Mouse (Mus musculus) neural tube, embryonic 11.5 days (tissue): ENCODE data around the gene Pinlyp. TPM values are rescaled to one million over a fixed set of nuclear protein-coding genes. Genes with fewer than 3 reads are reported as not detected.

Source experiments
- ATAC-seq: fragments of 200-750 bp; cut with Nextera tagmentation; 2 replicates; pipeline ENCODE4 v1.8.0; 2017; ENCODE audit warnings: moderate number of reproducible peaks, mild to moderate bottlenecking, moderate TSS enrichment, moderate library complexity; ENCODE audit not compliant: insufficient read depth, low FRiP score, low TSS enrichment
- DNase-seq: peaks from one replicate; pipeline ENCODE4 v3.0.0-alpha.2; 2015; ENCODE audit warnings: low spot score
- H3K27ac ChIP-seq: fragments of 300-500 bp; sonication (generic); 2 replicates; pipeline ENCODE4 v1.5.1; 2014; ENCODE audit warnings: low read depth, mild to moderate bottlenecking, low read length
- H3K27me3 ChIP-seq: fragments of 300-500 bp; sonication (generic); 2 replicates; pipeline ENCODE4 v1.6.1; 2014; ENCODE audit warnings: mild to moderate bottlenecking, low read length, mixed read lengths; ENCODE audit not compliant: control insufficient read depth, insufficient read depth
- H3K36me3 ChIP-seq: fragments of 300-500 bp; sonication (generic); 2 replicates; pipeline ENCODE4 v1.6.1; 2014; ENCODE audit warnings: mild to moderate bottlenecking, low read length, moderate library complexity, mixed read lengths; ENCODE audit not compliant: control insufficient read depth, insufficient read depth
- H3K4me1 ChIP-seq: fragments of 300-500 bp; sonication (generic); 2 replicates; pipeline ENCODE4 v1.6.1; 2014; ENCODE audit warnings: low read length, mixed read lengths; ENCODE audit not compliant: control insufficient read depth, insufficient read depth
- H3K4me2 ChIP-seq: fragments of 300-500 bp; sonication (generic); 2 replicates; pipeline ENCODE4 v1.6.1; 2014; ENCODE audit warnings: low read depth, mild to moderate bottlenecking, moderate library complexity
- H3K4me3 ChIP-seq: fragments of 300-500 bp; sonication (generic); 2 replicates; pipeline ENCODE4 v1.5.1; 2014; ENCODE audit warnings: low read depth, low read length
- H3K9ac ChIP-seq: fragments of 300-500 bp; sonication (generic); 2 replicates; pipeline ENCODE4 v1.6.1; 2014; ENCODE audit warnings: mild to moderate bottlenecking, low read length
- H3K9me3 ChIP-seq: fragments of 300-500 bp; sonication (generic); 2 replicates; pipeline ENCODE4 v1.6.1; 2016; ENCODE audit warnings: low read length; ENCODE audit not compliant: control insufficient read depth
- WGBS: fragments of 180-500 bp; shearing (Covaris S2); extraction: QIAGEN DNeasy Blood & Tissue Kit; methylation state at CpG from one replicate; pipeline ENCODE4 v1.1.7; 2014; 5-methylcytosine and 5-hydroxymethylcytosine counted together
- polyA plus RNA-seq: library from polyadenylated mRNA; unstranded; fragments of >200 nt; fragmentation: Nextera tagmentation; extraction: Ambion mirVana; gene quantifications from 2 replicates; pipeline ENCODE4 v1.2.1, GENCODE M21; 2014

Gene Pinlyp
- polyA plus RNA-seq, 1 experiment from 2014 or later = not detected

- peaks cover 11% of the 10 kb centered on the region for H3K36me3 ChIP-seq
- no peaks in the 10 kb centered on the region for H3K27me3 ChIP-seq
- DNase-seq = no peak
- no peak overlapping the region for H3K9ac ChIP-seq
- H3K27ac ChIP-seq = no peak overlapping the region
- WGBS = 84% methylated on average over 4 of the region's 4 CpGs
- no peak overlapping the region for H3K4me2 ChIP-seq
- no peaks in the 10 kb centered on the region for H3K9me3 ChIP-seq
- ATAC-seq = no peak
- no peak overlapping the region for H3K4me3 ChIP-seq
- no peaks in the 10 kb centered on the region for H3K4me1 ChIP-seq
These were observed 22.6 kb upstream of the Pinlyp start for GRCm38 (mm10) chr7:24568512-24568911.

DNA sequence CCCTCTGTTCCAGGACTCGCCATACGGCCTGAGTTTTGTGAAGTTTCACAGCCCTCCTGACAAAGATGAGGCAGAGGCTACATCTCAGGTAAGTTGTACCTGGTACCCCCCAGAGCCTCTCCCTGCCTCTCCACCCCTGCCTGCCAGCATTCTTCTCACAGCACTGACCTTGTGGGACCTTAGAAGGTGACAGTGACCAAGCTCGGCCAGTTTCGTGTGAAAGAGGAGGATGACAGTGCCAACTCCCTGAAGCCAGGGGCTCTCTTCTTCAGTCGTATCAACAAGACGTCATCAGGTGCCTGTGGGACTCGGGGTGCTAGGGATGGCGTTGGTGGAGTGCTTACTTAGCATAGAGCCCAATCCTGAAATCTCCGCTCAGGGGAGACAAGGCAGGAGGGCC is 20.3 kb upstream of the Pinlyp start:
- H3K9ac ChIP-seq = no peak overlapping the region
- no peak overlapping the region for H3K4me3 ChIP-seq

GRCm38 (mm10) chr7:24565627-24566026 is 19.7 kb upstream of the Pinlyp start:
- no peak overlapping the region for H3K27ac ChIP-seq
- H3K4me1 ChIP-seq = no peaks in the 10 kb centered on the region
- no peaks in the 10 kb centered on the region for H3K9me3 ChIP-seq
- H3K27me3 ChIP-seq = no peaks in the 10 kb centered on the region
- ATAC-seq (no peak), DNase-seq (no peak)
- H3K4me3 ChIP-seq = no peak overlapping the region
- WGBS = 97% methylated on average over 11 of the region's 11 CpGs
- peaks cover 14% of the 10 kb centered on the region for H3K36me3 ChIP-seq
- no peak overlapping the region for H3K9ac ChIP-seq
- no peak overlapping the region for H3K4me2 ChIP-seq

More for the DNA sequence above, 20.3 kb upstream of the Pinlyp start:
- H3K9me3 ChIP-seq = no peaks in the 10 kb centered on the region
- ATAC-seq = no peak
- no peak for DNase-seq
- 95% methylated on average over 9 of the region's 9 CpGs for WGBS
- no peak overlapping the region for H3K4me2 ChIP-seq
- H3K36me3 ChIP-seq = peaks cover 14% of the 10 kb centered on the region
- no peak overlapping the region for H3K27ac ChIP-seq
- H3K27me3 ChIP-seq = no peaks in the 10 kb centered on the region
- H3K4me1 ChIP-seq = no peaks in the 10 kb centered on the region

GRCm38 (mm10) chr7:24564607-24565265 is 18.8 kb upstream of the Pinlyp start:
- ATAC-seq (peak; percentile 58; the same call in 1 of the 2 replicates), DNase-seq (peak; percentile 82)
- Histone ChIP-seq H3K27me3 (no peaks in the 10 kb centered on the region), H3K36me3 (peaks cover 11% of the 10 kb centered on the region), H3K4me1 (no peaks in the 10 kb centered on the region), H3K9ac (no peak overlapping the region), H3K9me3 (no peaks in the 10 kb centered on the region), H3K4me3 (no peak overlapping the region), H3K27ac (no peak overlapping the region), H3K4me2 (no peak overlapping the region)
- WGBS = 60% methylated on average over 6 of the region's 6 CpGs

DNA sequence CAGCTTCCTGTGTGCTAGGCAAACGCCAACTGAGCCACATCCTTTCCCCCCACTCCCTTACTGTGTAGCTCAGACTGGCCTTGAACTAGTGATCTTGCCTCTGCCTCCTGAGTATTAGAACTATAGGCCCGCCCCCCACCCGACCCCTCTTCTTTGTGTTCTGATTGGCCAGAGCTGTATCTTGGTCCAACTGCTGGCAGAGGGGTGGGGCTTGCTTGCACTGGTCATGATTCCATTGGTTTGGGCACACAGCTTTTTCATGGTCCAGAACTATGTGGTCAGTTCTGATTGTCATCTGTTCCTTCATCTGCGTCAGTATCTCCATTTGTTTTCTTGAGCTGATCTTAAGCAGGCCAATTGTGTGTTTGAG is 17.9 kb upstream of the Pinlyp start:
- no peaks in the 10 kb centered on the region for H3K27me3 ChIP-seq
- H3K36me3 ChIP-seq = peaks cover 11% of the 10 kb centered on the region
- no peak overlapping the region for H3K4me3 ChIP-seq
- DNase-seq = no peak
- no peaks in the 10 kb centered on the region for H3K9me3 ChIP-seq
- H3K9ac ChIP-seq = no peak overlapping the region
- no peak for ATAC-seq
- 86% methylated on average over 4 of the region's 4 CpGs for WGBS
- H3K27ac ChIP-seq = no peak overlapping the region
- H3K4me1 ChIP-seq = no peaks in the 10 kb centered on the region
- no peak overlapping the region for H3K4me2 ChIP-seq

GRCm38 (mm10) chr7:24563191-24563836 is 17.4 kb upstream of the Pinlyp start:
- Histone ChIP-seq H3K9ac (no peak overlapping the region), H3K27ac (no peak overlapping the region), H3K4me1 (no peaks in the 10 kb centered on the region), H3K4me2 (no peak overlapping the region), H3K4me3 (no peak overlapping the region), H3K9me3 (no peaks in the 10 kb centered on the region), H3K27me3 (no peaks in the 10 kb centered on the region), H3K36me3 (peaks cover 11% of the 10 kb centered on the region)
- 94% methylated on average over 8 of the region's 8 CpGs for WGBS
- DNase-seq (no peak), ATAC-seq (no peak)

DNA sequence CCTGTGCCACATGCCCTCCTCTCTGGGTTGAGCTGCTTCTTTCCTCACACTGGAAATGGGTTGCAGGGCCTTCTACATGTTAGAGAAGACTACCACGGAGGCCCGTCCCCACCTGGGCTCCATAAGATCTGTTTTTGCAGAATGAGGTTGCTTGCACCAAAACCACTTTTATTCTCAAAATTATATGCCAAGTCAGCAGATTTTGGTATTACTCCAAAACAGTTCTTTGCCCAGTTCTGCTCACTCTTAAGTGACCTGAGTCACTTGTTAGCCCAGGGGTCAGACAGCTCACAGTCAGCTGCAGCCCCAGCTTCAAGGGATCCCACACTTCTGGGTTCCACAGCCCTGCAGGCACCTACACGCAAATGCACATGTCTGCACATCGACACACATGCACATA is 15.5 kb upstream of the Pinlyp start:
- Histone ChIP-seq H3K9me3 (no peaks in the 10 kb centered on the region), H3K4me1 (no peaks in the 10 kb centered on the region), H3K4me2 (no peak overlapping the region), H3K9ac (no peak overlapping the region), H3K27me3 (no peaks in the 10 kb centered on the region), H3K27ac (no peak overlapping the region), H3K36me3 (peaks cover 4% of the 10 kb centered on the region), H3K4me3 (no peak overlapping the region)
- DNase-seq (no peak), ATAC-seq (no peak)
- WGBS = 94% methylated on average over 4 of the region's 4 CpGs

DNA sequence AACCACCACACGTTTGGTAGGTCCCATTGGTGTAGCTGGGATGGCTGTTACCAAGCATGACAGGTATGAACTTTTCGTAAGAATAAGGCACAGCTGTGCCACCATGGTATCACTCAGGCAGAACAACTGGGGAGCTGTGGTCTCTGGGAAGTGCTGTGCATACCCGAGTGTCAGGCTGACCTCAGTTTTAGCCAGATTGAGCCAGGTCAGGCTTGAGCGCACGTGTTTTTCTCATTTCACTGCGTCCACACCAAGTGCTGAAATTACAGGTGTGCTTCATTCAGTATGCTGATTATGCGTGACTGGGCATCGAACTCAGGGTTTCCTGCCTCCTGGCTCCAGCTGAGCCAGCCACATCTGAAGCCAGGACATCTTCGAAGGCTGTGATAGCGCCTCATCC is 9.9 kb upstream of the Pinlyp start:
- whole genome bisulfite sequencing = 96% methylated on average over 10 of the region's 10 CpGs
- H3K36me3 ChIP-seq = peaks cover 6% of the 10 kb centered on the region

More for the DNA sequence above, 9.9 kb upstream of the Pinlyp start:
- ATAC-seq (no peak), DNase-seq (no peak)
- Histone ChIP-seq H3K9me3 (no peaks in the 10 kb centered on the region), H3K27me3 (no peaks in the 10 kb centered on the region), H3K9ac (no peak overlapping the region), H3K27ac (no peak overlapping the region), H3K4me1 (no peaks in the 10 kb centered on the region), H3K4me3 (no peak overlapping the region), H3K4me2 (no peak overlapping the region)
